Mouse (Mus musculus): Measurements from ENCODE around the gene Banf1.
"Not testable (repeated sequence)": the region's sequence is repeated elsewhere in the genome, so short reads cannot be mapped to it uniquely, and the experiment has no call there.

DNA sequence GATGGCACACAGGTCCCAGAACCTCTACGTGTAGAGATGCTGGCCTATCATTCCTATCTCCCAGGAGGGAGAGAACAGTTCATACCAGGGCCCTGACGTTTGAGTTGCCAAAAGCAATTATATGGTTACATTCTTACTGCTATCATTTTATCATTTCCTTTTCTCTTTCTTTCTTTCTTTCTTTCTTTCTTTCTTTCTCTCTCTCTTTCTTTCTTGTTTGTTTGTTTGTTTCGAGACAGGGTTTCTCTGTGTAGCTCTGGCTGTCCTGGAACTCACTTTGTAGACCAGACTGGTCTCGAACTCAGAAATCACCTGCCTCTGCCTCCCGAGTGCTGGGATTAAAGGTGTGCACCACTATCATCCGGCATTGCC lies 17.5 kb downstream of the Banf1 start, which contains the start of gene Cst6:
- TF ChIP-seq CTCF (conservative IDR thresholded peaks at IDR 0.05; ENCODE audit: low read length); NANOG (IDR thresholded peaks at IDR 0.05; ENCODE audit: borderline replicate concordance, low read length); POU5F1 (IDR thresholded peaks at IDR 0.05; ENCODE audit: borderline replicate concordance, low read length): not testable (repeated sequence)

Measured in E14TG2a.4 (cell line).